Mouse (Mus musculus): ENCODE results near the gene Sycp2.
"Not testable (repeated sequence)": the region's sequence is repeated elsewhere in the genome, so short reads cannot be mapped to it uniquely, and the experiment has no call there.

The Sycp2 gene

GRCm38 (mm10) chr2:178413481-178414260 lies 6.2 kb upstream of the Sycp2 start:
- no peak for DNase-seq

GRCm38 (mm10) chr2:178413081-178413480 lies 5.6 kb upstream of the Sycp2 start:
- DNase-seq, result no peak

- peak; percentile 70 for DNase-seq
These were observed 5.1 kb upstream of the Sycp2 start for GRCm38 (mm10) chr2:178412598-178412997.

GRCm38 (mm10) chr2:178410286-178410685 lies 2.8 kb upstream of the Sycp2 start:
- DNase-seq, result no peak

GRCm38 (mm10) chr2:178409024-178409423 lies 1.5 kb upstream of the Sycp2 start:
- DNase-seq, result no peak

GRCm38 (mm10) chr2:178342597-178342996 lies 64.9 kb downstream of the Sycp2 start:
- DNase-seq, result no peak

- DNase-seq, result not testable (repeated sequence)
These were observed 65.4 kb downstream of the Sycp2 start for GRCm38 (mm10) chr2:178342105-178342504.

GRCm38 (mm10) chr2:178339044-178339443 lies 68.4 kb downstream of the Sycp2 start:
- no peak for DNase-seq

GRCm38 (mm10) chr2:178337878-178338277 lies 69.6 kb downstream of the Sycp2 start:
- no peak for DNase-seq

GRCm38 (mm10) chr2:178329986-178330385 lies 77.5 kb downstream of the Sycp2 start:
- DNase-seq, result no peak

- DNase-seq, result no peak
These were observed 77.9 kb downstream of the Sycp2 start for GRCm38 (mm10) chr2:178329551-178329950.

GRCm38 (mm10) chr2:178327466-178328040 lies 79.9 kb downstream of the Sycp2 start:
- peak; percentile 73 for DNase-seq

- DNase-seq, result peak; percentile 12
These were observed 80.6 kb downstream of the Sycp2 start for GRCm38 (mm10) chr2:178326750-178327465.

- no peak for DNase-seq
These were observed 81.4 kb downstream of the Sycp2 start for GRCm38 (mm10) chr2:178326067-178326466.

GRCm38 (mm10) chr2:178324818-178325217 lies 82.7 kb downstream of the Sycp2 start:
- DNase-seq, result no peak

GRCm38 (mm10) chr2:178324410-178324809 lies 83.1 kb downstream of the Sycp2 start:
- no peak for DNase-seq

GRCm38 (mm10) chr2:178321271-178321670 lies 86.2 kb downstream of the Sycp2 start:
- DNase-seq, result no peak

GRCm38 (mm10) chr2:178319766-178320165 lies 87.7 kb downstream of the Sycp2 start:
- DNase-seq, result no peak

GRCm38 (mm10) chr2:178316281-178316680 lies 91.2 kb downstream of the Sycp2 start:
- no peak for DNase-seq

- no peak for DNase-seq
These were observed 93.9 kb downstream of the Sycp2 start for GRCm38 (mm10) chr2:178313539-178313938.

- DNase-seq, result no peak
These were observed 102.8 kb downstream of the Sycp2 start for GRCm38 (mm10) chr2:178304669-178305068.

- DNase-seq, result no peak
These were observed 103.3 kb downstream of the Sycp2 start for GRCm38 (mm10) chr2:178304188-178304529.

GRCm38 (mm10) chr2:178303453-178304187 lies 103.9 kb downstream of the Sycp2 start:
- no peak for DNase-seq

All from lung, postnatal 10 days (tissue).